Comparison of ENCODE assay signal across 22 mouse cellular contexts in the genomic region with DNA sequence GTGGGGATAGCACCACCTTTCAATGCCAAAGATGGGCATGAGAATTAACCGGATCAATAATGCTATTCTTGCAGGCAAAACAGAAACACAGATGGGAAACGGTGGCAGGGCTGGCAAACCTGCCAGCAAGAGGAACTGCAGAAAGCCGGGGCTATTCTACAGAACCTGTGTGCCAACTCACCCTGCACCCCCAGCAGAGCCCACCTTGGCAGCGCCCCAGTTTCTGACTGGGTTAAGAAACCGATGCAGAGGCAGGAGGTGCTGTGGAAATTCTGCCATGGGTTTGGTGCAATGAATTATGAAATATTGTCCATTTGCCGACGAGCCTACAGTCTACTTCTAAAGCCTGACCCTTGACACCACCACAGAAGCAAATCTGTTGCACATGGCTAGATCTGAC.
"Had no signal": no experiment of that assay in that cellular context is flagged by ENCODE, and none has a peak within 500 bp of the region (broad histone marks: within the 10 kb centered on the region; RNA-seq: fewer than 3 reads in every experiment).

No protein-coding gene starts in this region.

- DNase-seq: gastrocnemius, postnatal 14 days; gastrocnemius, postnatal 36 days; heart, adult 11 months; heart, adult 2 months; heart, postnatal 14 days; heart, postnatal 36 days; kidney, adult 11 months; kidney, adult 2 months; kidney, adult 9 months; kidney, postnatal 14 days; kidney, postnatal 36 days; layer of hippocampus, adult 9-11 months; layer of hippocampus, postnatal 36 days had no signal

- H3K4me3 ChIP-seq: heart, adult 2 months; heart, embryonic 13.5 days; heart, embryonic 15.5 days; hindbrain, embryonic 13.5 days; kidney, embryonic 15.5 days; limb, embryonic 13.5 days; limb, embryonic 15.5 days; liver, embryonic 12.5 days had no signal

- H3K27ac ChIP-seq: heart, adult 2 months; heart, embryonic 13.5 days; heart, embryonic 15.5 days; hindbrain, embryonic 13.5 days; kidney, embryonic 15.5 days; kidney, postnatal 0 days; limb, embryonic 13.5 days; limb, embryonic 15.5 days; liver, embryonic 12.5 days; liver, embryonic 14.5 days had no signal
